Mouse (Mus musculus) C2C12 (cell line): Measurements from ENCODE around the gene Kcna7.

ENCODE experiments used
- CEBPB ChIP-seq: IDR thresholded peaks from one replicate; pipeline ENCODE4 v1.6.1; 2011; ENCODE audit warnings: low read depth, mild to moderate bottlenecking, control low read depth, moderate library complexity
- CTCF ChIP-seq: IDR thresholded peaks from one replicate; pipeline ENCODE4 v1.5.1; 2011; ENCODE audit not compliant: control insufficient read depth, insufficient read depth, insufficient read length
- FOSL1 ChIP-seq: IDR thresholded peaks from one replicate; pipeline ENCODE4 v1.8.0; 2011; ENCODE audit warnings: mild to moderate bottlenecking, low read length; ENCODE audit not compliant: poor library complexity, insufficient read depth, severe bottlenecking
- MAX ChIP-seq: IDR thresholded peaks from one replicate; pipeline ENCODE4 v1.6.1; 2011; ENCODE audit warnings: mild to moderate bottlenecking, control low read depth
- MYOD1 ChIP-seq: IDR thresholded peaks from one replicate; pipeline ENCODE4 v1.6.1; 2011; ENCODE audit warnings: low read depth; ENCODE audit not compliant: control insufficient read depth, insufficient read length
- MYOG ChIP-seq: IDR thresholded peaks from one replicate; pipeline ENCODE4 v1.6.1; 2011; ENCODE audit not compliant: control insufficient read depth, insufficient read length; ENCODE audit errors: extremely low read depth
- USF1 ChIP-seq: IDR thresholded peaks from one replicate; pipeline ENCODE4 v1.6.1; 2011; ENCODE audit warnings: low read depth, mild to moderate bottlenecking, control low read depth, moderate library complexity

GRCm38 (mm10) chr7:45361243-45361804, 44.1 kb upstream of the Kcna7 start:
- TF ChIP-seq CTCF = no peak
- TF ChIP-seq MAX = no peak
- no peak for TF ChIP-seq CEBPB
- TF ChIP-seq MYOD1 = no peak
- no peak for TF ChIP-seq USF1
- no peak for TF ChIP-seq FOSL1
- no peak for TF ChIP-seq MYOG
